Mouse (Mus musculus) midbrain, postnatal 0 days (tissue): ENCODE measurements around the gene Ncam2. TPM values are rescaled to one million over a fixed set of nuclear protein-coding genes. Genes with fewer than 3 reads are reported as not detected.

Experiments
- ATAC-seq: fragments of 200-750 bp; cut with Nextera tagmentation; 2 replicates; pipeline ENCODE4 v1.8.0; 2017; ENCODE audit warnings: moderate number of reproducible peaks, mild to moderate bottlenecking, moderate TSS enrichment, moderate library complexity; ENCODE audit not compliant: low FRiP score
- DNase-seq: peaks from one replicate; pipeline ENCODE4 v3.0.0-alpha.2; 2015; ENCODE audit warnings: low spot score
- H3K27ac ChIP-seq: fragments of 300-500 bp; sonication (generic); 2 replicates; pipeline ENCODE4 v1.5.1; 2014; ENCODE audit warnings: low read depth, mild to moderate bottlenecking, low read length, mixed read lengths
- H3K27me3 ChIP-seq: fragments of 300-500 bp; sonication (generic); 2 replicates; pipeline ENCODE4 v1.6.1; 2014; ENCODE audit warnings: low read length, control low read depth, mixed read lengths; ENCODE audit not compliant: insufficient read depth
- H3K36me3 ChIP-seq: fragments of 300-500 bp; sonication (generic); 2 replicates; pipeline ENCODE4 v1.6.1; 2014; ENCODE audit warnings: low read length, control low read depth, mixed read lengths; ENCODE audit not compliant: insufficient read depth
- H3K4me1 ChIP-seq: fragments of 300-500 bp; sonication (generic); 2 replicates; pipeline ENCODE4 v1.6.1; 2014; ENCODE audit warnings: mild to moderate bottlenecking, control low read depth, antibody characterized with exemption, low read length, mixed read lengths; ENCODE audit not compliant: insufficient read depth
- H3K4me2 ChIP-seq: fragments of 300-500 bp; sonication (generic); 2 replicates; pipeline ENCODE4 v1.6.1; 2014; ENCODE audit warnings: low read depth, mild to moderate bottlenecking, low read length, mixed read lengths; ENCODE audit not compliant: poor library complexity, severe bottlenecking
- H3K4me3 ChIP-seq: fragments of 300-500 bp; sonication (generic); 2 replicates; pipeline ENCODE4 v1.5.1; 2014; ENCODE audit warnings: low read depth, mild to moderate bottlenecking, low read length, moderate library complexity
- H3K9ac ChIP-seq: fragments of 300-500 bp; sonication (generic); replicated peaks from 2 replicates; pipeline ENCODE4 v1.6.1; 2014; ENCODE audit warnings: mild to moderate bottlenecking, low read length, moderate library complexity, mixed read lengths; ENCODE audit not compliant: poor library complexity, severe bottlenecking
- H3K9me3 ChIP-seq: fragments of 300-500 bp; sonication (generic); 2 replicates; pipeline ENCODE4 v1.6.1; 2016; ENCODE audit warnings: low read length, control low read depth
- CTCF ChIP-seq: IDR thresholded peaks from 2 replicates; pipeline ENCODE4 v1.5.1; 2016; ENCODE audit warnings: antibody characterized with exemption, mild to moderate bottlenecking
- WGBS: fragments of 180-500 bp; shearing (Covaris S2); extraction: QIAGEN DNeasy Blood & Tissue Kit; methylation state at CpG from one replicate; pipeline ENCODE4 v1.1.7; 2014; 5-methylcytosine and 5-hydroxymethylcytosine counted together
- polyA plus RNA-seq: library from polyadenylated mRNA; unstranded; fragments of >200 nt; fragmentation: Nextera tagmentation; extraction: Ambion mirVana; gene quantifications from 2 replicates; pipeline ENCODE4 v1.2.1, GENCODE M21; 2015
- total RNA-seq: library from RNA; depleted of rRNA; stranded (reverse); fragments of >200 nt; gene quantifications from 2 replicates; pipeline ENCODE4 v1.2.3, GENCODE M21; 2014; rRNA removed

Ncam2 gene
- total RNA-seq (87.1 and 101 TPM in 2 replicates), polyA plus RNA-seq (24.3 and 29.3 TPM in 2 replicates)

DNA sequence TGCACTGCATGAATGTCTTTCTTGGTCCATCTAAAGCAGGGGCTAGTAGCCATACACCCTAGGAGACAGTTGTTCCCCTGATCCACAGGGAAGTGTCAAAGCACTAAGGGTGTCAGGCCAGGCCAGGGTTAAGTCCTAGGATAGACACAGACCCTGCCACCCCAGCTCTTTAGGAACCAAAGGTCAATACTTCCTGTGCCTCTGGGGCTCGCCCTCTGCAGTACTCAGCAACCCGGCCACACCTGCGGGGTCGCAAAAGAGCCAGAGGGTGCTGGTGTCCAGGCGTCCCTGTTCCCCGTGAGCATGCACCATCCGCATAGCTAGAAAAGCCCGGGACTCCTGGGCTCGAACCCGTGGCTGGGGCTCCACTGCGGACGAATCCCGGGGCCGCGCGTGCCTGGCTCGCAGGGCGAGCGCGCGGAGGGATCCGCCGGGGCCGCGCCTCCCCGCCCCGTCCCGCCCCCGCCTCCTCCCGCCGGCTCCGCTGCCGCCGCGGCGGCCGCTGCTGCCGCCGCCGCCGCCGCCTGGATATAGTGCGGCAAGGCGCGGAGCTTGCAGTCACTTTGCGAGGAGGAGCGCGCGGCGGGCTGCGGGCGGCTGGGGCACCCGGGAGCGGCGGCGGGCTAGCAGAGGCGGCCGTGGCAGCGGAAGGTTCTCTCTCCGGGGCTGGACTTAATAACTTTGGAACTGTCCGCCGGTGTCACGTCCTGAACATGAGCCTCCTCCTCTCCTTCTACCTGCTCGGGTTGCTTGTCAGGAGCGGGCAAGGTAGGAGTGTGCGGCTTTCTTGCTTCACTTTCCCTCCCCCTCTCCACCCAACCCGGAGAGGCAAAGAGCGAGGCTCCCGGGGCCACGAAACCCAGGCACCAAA lies at the start of gene Ncam2:
Gene Ncam2, plus strand, starts transcription at position 497 of the 871 bp plus-strand sequence.
- peak within 1 kb of the TSS; percentile 61 for H3K9ac ChIP-seq
- peak within 1 kb of the TSS; percentile 52 for H3K4me2 ChIP-seq
- peaks cover 4% of the 10 kb centered on the region; the same call in 1 of the 2 replicates for H3K4me1 ChIP-seq
- no peaks in the 10 kb centered on the region for H3K27me3 ChIP-seq
- no peak for TF ChIP-seq CTCF
- H3K27ac ChIP-seq = peak within 1 kb of the TSS; percentile 86
- peak; percentile 76 for ATAC-seq
- H3K4me3 ChIP-seq = peak within 1 kb of the TSS; percentile 68
- no peaks in the 10 kb centered on the region for H3K36me3 ChIP-seq
- WGBS = under 1% methylated on average over 23 of the region's 70 CpGs
- DNase-seq = peak; percentile 84
- H3K9me3 ChIP-seq = no peaks in the 10 kb centered on the region

DNA sequence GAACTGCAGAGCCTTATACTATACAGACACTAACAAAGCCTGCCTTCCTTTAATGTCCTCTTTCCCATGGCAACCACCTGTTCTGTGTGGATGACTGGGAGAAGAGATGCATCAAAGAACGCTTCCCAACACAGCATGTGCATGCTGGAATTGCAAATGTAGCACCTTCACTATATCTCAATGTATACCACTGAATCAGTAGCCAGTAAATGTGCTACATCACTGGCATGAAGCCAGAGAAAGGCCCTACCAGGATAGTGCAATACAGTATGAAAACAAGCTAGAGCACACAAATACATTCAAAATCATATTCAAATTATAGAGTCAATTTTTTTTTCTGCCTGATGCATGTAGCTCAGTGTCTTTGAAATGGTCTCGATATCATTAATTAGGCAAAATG lies 29.7 kb upstream of the Ncam2 start:
- DNase-seq (no peak), ATAC-seq (no peak)
- Histone ChIP-seq H3K4me3 (no peak overlapping the region), H3K27me3 (no peaks in the 10 kb centered on the region), H3K27ac (no peak overlapping the region), H3K4me2 (no peak overlapping the region), H3K4me1 (no peaks in the 10 kb centered on the region), H3K9ac (no peak overlapping the region), H3K36me3 (no peaks in the 10 kb centered on the region), H3K9me3 (no peaks in the 10 kb centered on the region)
- WGBS = 57% methylated on average over 2 of the region's 2 CpGs
- TF ChIP-seq CTCF = no peak

DNA sequence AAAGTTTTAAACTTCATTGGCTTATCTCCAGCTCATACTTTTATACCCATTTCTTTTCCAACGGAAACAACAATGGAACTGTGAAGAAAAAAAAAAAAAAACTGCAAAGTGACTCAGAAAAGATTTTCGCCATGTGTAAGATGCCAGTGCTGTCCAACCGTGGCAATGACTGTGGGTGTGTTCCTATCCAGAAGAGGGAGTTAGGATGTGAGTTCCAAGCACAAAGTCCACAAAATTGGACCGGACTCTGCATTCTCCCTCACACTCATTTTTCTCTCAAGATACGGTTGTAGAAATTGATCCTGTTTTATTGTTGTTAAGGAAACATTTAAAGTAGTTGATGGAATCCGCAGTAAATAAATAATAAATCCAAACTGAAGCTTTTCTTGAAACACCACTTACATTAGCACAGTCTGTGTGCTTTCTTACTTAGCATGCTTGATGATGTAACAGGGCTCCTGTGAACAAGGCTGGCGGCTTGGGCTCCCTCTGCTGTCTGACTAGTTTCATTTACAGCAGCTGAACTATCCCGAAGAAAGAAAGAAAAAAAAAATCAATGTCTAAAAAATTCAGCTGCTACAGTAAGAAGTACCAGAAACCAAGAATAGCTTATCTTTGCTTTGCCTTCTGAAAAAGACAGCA lies 25.1 kb upstream of the Ncam2 start:
- no peaks in the 10 kb centered on the region for H3K36me3 ChIP-seq
- ATAC-seq (0 out of 2 replicates have a peak, but pooled peaks have one; percentile 80), DNase-seq (peak; percentile 87)
- no peak overlapping the region for H3K9ac ChIP-seq
- 49% methylated on average over 8 of the region's 8 CpGs for whole genome bisulfite sequencing
- no peaks in the 10 kb centered on the region for H3K4me1 ChIP-seq
- H3K27ac ChIP-seq = no peak overlapping the region
- no peak overlapping the region for H3K4me3 ChIP-seq
- TF ChIP-seq CTCF = peak; percentile 85
- no peaks in the 10 kb centered on the region for H3K27me3 ChIP-seq
- no peak overlapping the region for H3K4me2 ChIP-seq
- H3K9me3 ChIP-seq = no peaks in the 10 kb centered on the region

DNA sequence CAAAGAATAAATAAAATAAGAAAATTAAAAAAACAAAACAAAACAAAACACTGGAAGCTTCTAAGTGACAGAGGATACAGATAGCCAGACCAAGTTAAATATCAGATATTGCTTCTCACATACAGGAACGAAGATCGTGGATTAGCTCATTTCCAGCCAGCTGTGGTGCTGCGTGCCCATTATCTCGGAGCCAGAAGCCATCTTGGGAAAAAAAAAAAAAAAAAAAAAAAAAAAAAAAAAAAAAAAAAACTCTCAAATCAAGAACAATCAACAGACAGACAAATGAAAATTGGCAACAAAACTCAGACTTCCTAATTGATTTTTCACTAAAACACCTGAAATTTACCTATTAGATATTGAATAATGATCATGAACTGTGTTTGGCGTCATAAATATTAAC lies 20.7 kb upstream of the Ncam2 start:
- WGBS = 91% methylated on average over 5 of the region's 5 CpGs
- TF ChIP-seq CTCF = no peak
- Histone ChIP-seq H3K4me3 (no peak overlapping the region), H3K9ac (no peak overlapping the region), H3K36me3 (no peaks in the 10 kb centered on the region), H3K4me1 (no peaks in the 10 kb centered on the region), H3K27me3 (no peaks in the 10 kb centered on the region), H3K27ac (no peak overlapping the region), H3K9me3 (no peaks in the 10 kb centered on the region), H3K4me2 (no peak overlapping the region)
- ATAC-seq = no peak
- DNase-seq = no peak

DNA sequence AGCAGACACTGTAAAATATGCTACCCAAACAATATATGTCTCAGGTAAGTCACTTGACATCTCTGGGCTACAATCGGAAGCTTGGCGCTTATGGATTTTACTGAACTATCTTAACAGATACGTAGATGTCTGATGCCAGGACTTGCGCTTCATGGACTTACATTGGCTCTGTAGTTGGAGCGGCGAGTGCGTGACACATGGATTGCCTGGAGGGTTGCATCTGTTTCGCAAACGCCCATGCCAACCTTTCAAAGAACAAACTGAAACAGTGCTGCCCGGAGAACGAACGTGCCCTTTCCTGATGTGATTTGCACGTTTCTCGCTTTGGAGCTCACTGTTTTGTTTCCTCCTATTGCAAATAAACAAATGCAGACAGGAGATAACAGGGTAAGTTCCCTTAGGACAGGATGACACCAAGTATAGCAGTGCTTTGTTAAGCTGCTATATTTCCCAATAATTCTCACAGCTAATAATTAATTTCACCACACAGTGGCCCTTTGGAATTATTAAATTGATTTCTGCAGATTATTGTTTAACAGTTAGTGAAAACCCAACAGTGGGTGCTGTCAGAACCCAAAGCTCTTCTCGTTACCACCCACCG lies 12.8 kb upstream of the Ncam2 start:
- Histone ChIP-seq H3K27ac (no peak overlapping the region), H3K36me3 (no peaks in the 10 kb centered on the region), H3K27me3 (no peaks in the 10 kb centered on the region), H3K4me2 (no peak overlapping the region), H3K4me1 (no peaks in the 10 kb centered on the region), H3K4me3 (no peak overlapping the region), H3K9me3 (no peaks in the 10 kb centered on the region), H3K9ac (no peak overlapping the region)
- 69% methylated on average over 16 of the region's 16 CpGs for WGBS
- TF ChIP-seq CTCF = no peak
- ATAC-seq (no peak), DNase-seq (peak; percentile 26)
